Mouse (Mus musculus) myocyte (in vitro differentiated cells): ENCODE data around the gene Spns1.

ENCODE experiments used
- E2F4 ChIP-seq: IDR thresholded peaks from one replicate; pipeline ENCODE4 v1.6.1; 2011; ENCODE audit warnings: mild to moderate bottlenecking, control low read depth, moderate library complexity; ENCODE audit not compliant: insufficient read depth
- MAX ChIP-seq: IDR thresholded peaks from one replicate; pipeline ENCODE4 v1.6.1; 2011; ENCODE audit warnings: low read depth, mild to moderate bottlenecking, control low read depth
- MYOD1 ChIP-seq, 3 experiments: IDR thresholded peaks; one replicate each; pipeline ENCODE4 v1.6.1; 2011; ENCODE audit warnings: control low read depth in 2 of 3, low read depth in 2 of 3, mild to moderate bottlenecking in 2 of 3, moderate library complexity in 1 of 3; ENCODE audit not compliant: insufficient read length in 2 of 3, control insufficient read depth in 1 of 3
- MYOG ChIP-seq, 3 experiments: IDR thresholded peaks; one replicate each; pipeline ENCODE4 v1.6.1; 2011; ENCODE audit warnings: control low read depth in 2 of 3, low read depth in 2 of 3, mild to moderate bottlenecking in 2 of 3; ENCODE audit not compliant: insufficient read length in 2 of 3, control insufficient read depth in 1 of 3, insufficient read depth in 1 of 3
- POLR2A ChIP-seq: IDR thresholded peaks from one replicate; pipeline ENCODE4 v1.6.1; 2011; ENCODE audit warnings: low read depth, mild to moderate bottlenecking, control low read depth, moderate library complexity; ENCODE audit not compliant: insufficient read length
- POLR2AphosphoS2 ChIP-seq: IDR thresholded peaks from one replicate; pipeline ENCODE4 v1.6.1; 2011; ENCODE audit warnings: low read depth, control low read depth; ENCODE audit not compliant: insufficient read length
- REST ChIP-seq: IDR thresholded peaks from one replicate; pipeline ENCODE4 v1.6.1; 2011; ENCODE audit warnings: mild to moderate bottlenecking, control low read depth, moderate library complexity; ENCODE audit not compliant: insufficient read depth, insufficient read length
- SRF ChIP-seq: IDR thresholded peaks from one replicate; pipeline ENCODE4 v1.6.1; 2011; ENCODE audit warnings: low read depth; ENCODE audit not compliant: control insufficient read depth, insufficient read length
- TCF12 ChIP-seq: IDR thresholded peaks from one replicate; pipeline ENCODE4 v1.6.1; 2011; ENCODE audit warnings: mild to moderate bottlenecking, control low read depth; ENCODE audit not compliant: poor library complexity, insufficient read depth, severe bottlenecking
- USF1 ChIP-seq: IDR thresholded peaks from one replicate; pipeline ENCODE4 v1.6.1; 2011; ENCODE audit warnings: low read depth, mild to moderate bottlenecking, control low read depth, moderate library complexity

DNA sequence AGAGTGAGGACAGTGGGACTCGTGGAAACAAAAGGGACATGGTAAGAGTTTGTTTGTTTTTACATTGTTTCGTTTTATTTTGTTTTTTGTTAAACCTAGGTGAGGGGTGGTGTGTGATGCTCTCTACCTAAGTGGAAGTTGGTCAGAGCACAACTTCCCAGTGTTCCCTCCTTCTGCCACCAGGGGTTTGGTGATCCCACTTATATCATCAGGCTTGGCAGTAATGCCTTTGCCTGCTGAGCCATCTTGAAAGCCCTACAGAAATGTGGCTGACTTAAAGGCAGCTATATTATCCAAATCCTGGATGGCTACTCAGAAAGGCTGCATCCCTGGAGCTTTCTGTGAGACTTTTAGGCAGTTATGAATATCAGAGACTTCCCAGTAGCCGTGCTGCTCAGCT lies 44.6 kb downstream of the Spns1 start:
- TF ChIP-seq POLR2A (no peak), TCF12 (no peak), E2F4 (no peak), MAX (no peak), POLR2AphosphoS2 (no peak), MYOG (IDR thresholded peaks at IDR 0.05; ENCODE audit: control insufficient read depth in 1 of 3, insufficient read depth in 1 of 3, insufficient read length in 2 of 3, low read depth in 2 of 3) (no peak), USF1 (no peak), MYOD1 (IDR thresholded peaks at IDR 0.05; ENCODE audit: control insufficient read depth in 1 of 3, insufficient read length in 2 of 3, low read depth in 2 of 3) (no peak), REST (no peak), SRF (no peak)
